Mouse (Mus musculus) heart, embryonic 13.5 days (tissue): Measurements from ENCODE around the gene Cd36. TPM values are rescaled to one million over a fixed set of nuclear protein-coding genes. Genes with fewer than 3 reads are reported as not detected.
A peak's percentile ranks its signal among the peaks of the same experiment; 100 is the strongest.
"Not testable (repeated sequence)": the region's sequence is repeated elsewhere in the genome, so short reads cannot be mapped to it uniquely, and the experiment has no call there.

Experiments used
- ATAC-seq: fragments of 200-750 bp; cut with Nextera tagmentation; 2 replicates; pipeline ENCODE4 v1.8.0; 2017; ENCODE audit warnings: moderate TSS enrichment; ENCODE audit not compliant: insufficient number of reproducible peaks, low FRiP score, low TSS enrichment; ENCODE audit errors: extremely low read depth
- H3K27ac ChIP-seq: fragments of 300-500 bp; sonication (generic); replicated peaks from 2 replicates; pipeline ENCODE4 v1.5.1; 2015; ENCODE audit warnings: moderate library complexity, mild to moderate bottlenecking, inconsistent platforms
- H3K27me3 ChIP-seq: fragments of 300-500 bp; sonication (generic); replicated peaks from 2 replicates; pipeline ENCODE4 v1.6.1; 2015; ENCODE audit warnings: mild to moderate bottlenecking, inconsistent platforms
- H3K36me3 ChIP-seq: fragments of 300-500 bp; sonication (generic); 2 replicates; pipeline ENCODE4 v1.6.1; 2015; ENCODE audit warnings: mild to moderate bottlenecking, inconsistent platforms
- H3K4me1 ChIP-seq: fragments of 300-500 bp; sonication (generic); 2 replicates; pipeline ENCODE4 v1.6.1; 2015; ENCODE audit warnings: inconsistent platforms
- H3K4me2 ChIP-seq: fragments of 300-500 bp; sonication (generic); 2 replicates; pipeline ENCODE4 v1.6.1; 2015; ENCODE audit warnings: inconsistent platforms, mild to moderate bottlenecking, moderate library complexity
- H3K4me3 ChIP-seq: fragments of 300-500 bp; sonication (generic); 2 replicates; pipeline ENCODE4 v1.5.1; 2015; ENCODE audit warnings: moderate library complexity, mild to moderate bottlenecking, inconsistent platforms
- H3K9ac ChIP-seq: fragments of 300-500 bp; sonication (generic); 2 replicates; pipeline ENCODE4 v1.6.1; 2015; ENCODE audit warnings: inconsistent platforms, mild to moderate bottlenecking, moderate library complexity
- H3K9me3 ChIP-seq: fragments of 300-500 bp; sonication (generic); 2 replicates; pipeline ENCODE4 v1.6.1; 2016; ENCODE audit warnings: inconsistent platforms
- WGBS: fragments of 180-500 bp; shearing (Covaris S2); methylation state at CpG from one replicate; pipeline ENCODE4 v1.1.7; 2015; ENCODE audit warnings: mixed read lengths; 5-methylcytosine and 5-hydroxymethylcytosine counted together
- polyA plus RNA-seq: library from polyadenylated mRNA; unstranded; fragments of >200 nt; fragmentation: Nextera tagmentation; extraction: Ambion mirVana; gene quantifications from 2 replicates; pipeline ENCODE4 v1.2.1, GENCODE M21; 2015

Gene Cd36
- polyA plus RNA-seq, result 74.1 and 80.4 TPM in 2 replicates

GRCm38 (mm10) chr5:17888598-17888997 lies at the start of gene Cd36:
Gene Cd36, minus strand, starts transcription at chr5:17888801.
- Histone ChIP-seq H3K27me3 (no peaks in the 10 kb centered on the region), H3K9me3 (no peaks in the 10 kb centered on the region), H3K36me3 (no peaks in the 10 kb centered on the region), H3K4me3 (peak within 1 kb of the TSS; percentile 37), H3K27ac (peak within 1 kb of the TSS; percentile 31; the same call in 1 of the 2 replicates), H3K4me1 (peaks cover 12% of the 10 kb centered on the region), H3K9ac (peak within 1 kb of the TSS; percentile 66), H3K4me2 (peak within 1 kb of the TSS; percentile 62)
- 16% methylated on average over 5 of the region's 5 CpGs for WGBS
- no peak for ATAC-seq

GRCm38 (mm10) chr5:17934501-17934900 lies 45.9 kb upstream of the Cd36 start:
- no peak overlapping the region for H3K9ac ChIP-seq
- WGBS, result 70% methylated on average over 1 of the region's 1 CpGs
- H3K4me3 ChIP-seq, result no peak overlapping the region
- no peak overlapping the region for H3K4me2 ChIP-seq
- no peak overlapping the region for H3K27ac ChIP-seq
- H3K4me1 ChIP-seq, result no peaks in the 10 kb centered on the region
- H3K36me3 ChIP-seq, result no peaks in the 10 kb centered on the region
- no peak for ATAC-seq
- H3K27me3 ChIP-seq, result no peaks in the 10 kb centered on the region
- no peaks in the 10 kb centered on the region for H3K9me3 ChIP-seq

- H3K9ac ChIP-seq, H3K27ac ChIP-seq, H3K4me3 ChIP-seq, ATAC-seq, H3K36me3 ChIP-seq, H3K9me3 ChIP-seq, H3K4me1 ChIP-seq, H3K27me3 ChIP-seq, H3K4me2 ChIP-seq: not testable (repeated sequence)
- 91% methylated on average over 2 of the region's 2 CpGs for WGBS
Observed at GRCm38 (mm10) chr5:17931588-17931987, 43.0 kb upstream of the Cd36 start.

- no peak for ATAC-seq
Observed at GRCm38 (mm10) chr5:17929006-17929567, 40.5 kb upstream of the Cd36 start.

GRCm38 (mm10) chr5:17928471-17928870 lies 39.9 kb upstream of the Cd36 start:
- H3K9me3 ChIP-seq, result no peaks in the 10 kb centered on the region
- H3K4me1 ChIP-seq, result peaks cover 6% of the 10 kb centered on the region; the same call in 1 of the 2 replicates
- H3K36me3 ChIP-seq, result no peaks in the 10 kb centered on the region
- no peak for ATAC-seq
- no peak overlapping the region for H3K4me2 ChIP-seq
- H3K4me3 ChIP-seq, result no peak overlapping the region
- H3K9ac ChIP-seq, result no peak overlapping the region
- no peaks in the 10 kb centered on the region for H3K27me3 ChIP-seq
- WGBS, result 59% methylated on average over 4 of the region's 4 CpGs
- H3K27ac ChIP-seq, result no peak overlapping the region

More at GRCm38 (mm10) chr5:17929006-17929567, 40.5 kb upstream of the Cd36 start:
- Histone ChIP-seq H3K9ac (no peak overlapping the region), H3K27ac (no peak overlapping the region), H3K4me3 (no peak overlapping the region), H3K9me3 (no peaks in the 10 kb centered on the region), H3K36me3 (no peaks in the 10 kb centered on the region), H3K27me3 (no peaks in the 10 kb centered on the region), H3K4me2 (no peak overlapping the region), H3K4me1 (peaks cover 4% of the 10 kb centered on the region; the same call in 1 of the 2 replicates)
- WGBS, result 64% methylated on average over 7 of the region's 7 CpGs

- H3K4me1 ChIP-seq, result peaks cover 8% of the 10 kb centered on the region; the same call in 1 of the 2 replicates
- H3K36me3 ChIP-seq, result no peaks in the 10 kb centered on the region
- H3K27ac ChIP-seq, result peak overlapping the region; percentile 21; the same call in 1 of the 2 replicates
- H3K4me2 ChIP-seq, result no peak overlapping the region
- 43% methylated on average over 2 of the region's 2 CpGs for WGBS
- no peak overlapping the region for H3K9ac ChIP-seq
- no peaks in the 10 kb centered on the region for H3K9me3 ChIP-seq
- no peaks in the 10 kb centered on the region for H3K27me3 ChIP-seq
- no peak for ATAC-seq
- H3K4me3 ChIP-seq, result no peak overlapping the region
Observed at GRCm38 (mm10) chr5:17924085-17924518, 35.5 kb upstream of the Cd36 start.

- no peak overlapping the region for H3K9ac ChIP-seq
- no peaks in the 10 kb centered on the region for H3K9me3 ChIP-seq
- H3K4me1 ChIP-seq, result peaks cover 11% of the 10 kb centered on the region; the same call in 1 of the 2 replicates
- no peak overlapping the region for H3K27ac ChIP-seq
- ATAC-seq, result no peak
- no peak overlapping the region for H3K4me2 ChIP-seq
- no peaks in the 10 kb centered on the region for H3K36me3 ChIP-seq
- H3K27me3 ChIP-seq, result no peaks in the 10 kb centered on the region
- 73% methylated on average over 3 of the region's 3 CpGs for WGBS
- no peak overlapping the region for H3K4me3 ChIP-seq
Observed at GRCm38 (mm10) chr5:17923648-17924047, 35.0 kb upstream of the Cd36 start.

- no peak overlapping the region for H3K4me2 ChIP-seq
- H3K36me3 ChIP-seq, result no peaks in the 10 kb centered on the region
- H3K4me1 ChIP-seq, result peaks cover 5% of the 10 kb centered on the region; the same call in 1 of the 2 replicates
- H3K9me3 ChIP-seq, result no peaks in the 10 kb centered on the region
- H3K4me3 ChIP-seq, result no peak overlapping the region
- no peak for ATAC-seq
- 58% methylated on average over 5 of the region's 5 CpGs for WGBS
- no peaks in the 10 kb centered on the region for H3K27me3 ChIP-seq
- no peak overlapping the region for H3K9ac ChIP-seq
- H3K27ac ChIP-seq, result no peak overlapping the region
Observed at GRCm38 (mm10) chr5:17918966-17919365, 30.4 kb upstream of the Cd36 start.

- H3K27ac ChIP-seq, result no peak overlapping the region
- no peak overlapping the region for H3K9ac ChIP-seq
- ATAC-seq, result no peak
- H3K4me3 ChIP-seq, result no peak overlapping the region
- no peaks in the 10 kb centered on the region for H3K36me3 ChIP-seq
- H3K4me2 ChIP-seq, result no peak overlapping the region
- no peaks in the 10 kb centered on the region for H3K27me3 ChIP-seq
- no peaks in the 10 kb centered on the region for H3K9me3 ChIP-seq
- H3K4me1 ChIP-seq, result peaks cover 13% of the 10 kb centered on the region; the same call in 1 of the 2 replicates
- WGBS, result 10% methylated on average over 7 of the region's 7 CpGs
Observed at GRCm38 (mm10) chr5:17904766-17905165, 16.2 kb upstream of the Cd36 start.

GRCm38 (mm10) chr5:17898948-17899347 lies 10.3 kb upstream of the Cd36 start:
- H3K9me3 ChIP-seq, result no peaks in the 10 kb centered on the region
- no peak overlapping the region for H3K9ac ChIP-seq
- H3K27me3 ChIP-seq, result no peaks in the 10 kb centered on the region
- no peak for ATAC-seq
- no peak overlapping the region for H3K4me3 ChIP-seq
- H3K4me1 ChIP-seq, result 0 out of 2 replicates have a peak, but pooled peaks cover 4% of the 10 kb centered on the region
- WGBS, result 38% methylated on average over 3 of the region's 3 CpGs
- H3K36me3 ChIP-seq, result no peaks in the 10 kb centered on the region
- peak overlapping the region; percentile 42; the same call in 1 of the 2 replicates for H3K27ac ChIP-seq
- H3K4me2 ChIP-seq, result no peak overlapping the region

GRCm38 (mm10) chr5:17897641-17898040 lies 9.0 kb upstream of the Cd36 start:
- not testable (repeated sequence) for ATAC-seq, H3K4me3 ChIP-seq
- WGBS, result 88% methylated on average over 5 of the region's 5 CpGs

GRCm38 (mm10) chr5:17893577-17894172 lies 5.1 kb upstream of the Cd36 start:
- Histone ChIP-seq H3K9me3 (no peaks in the 10 kb centered on the region), H3K27me3 (no peaks in the 10 kb centered on the region), H3K4me1 (peaks cover 6% of the 10 kb centered on the region), H3K4me2 (no peak overlapping the region), H3K9ac (no peak overlapping the region), H3K4me3 (no peak overlapping the region), H3K27ac (no peak overlapping the region), H3K36me3 (no peaks in the 10 kb centered on the region)
- ATAC-seq, result no peak
- WGBS, result 54% methylated on average over 2 of the region's 2 CpGs

More at GRCm38 (mm10) chr5:17897641-17898040, 9.0 kb upstream of the Cd36 start:
- not testable (repeated sequence) for H3K27me3 ChIP-seq, H3K9me3 ChIP-seq, H3K4me1 ChIP-seq, H3K4me2 ChIP-seq, H3K9ac ChIP-seq, H3K27ac ChIP-seq, H3K36me3 ChIP-seq
